Mouse (Mus musculus) intestine, embryonic 16.5 days (tissue): ENCODE measurements around the gene Tmem45a2. TPM values are rescaled to one million over a fixed set of nuclear protein-coding genes. Genes with fewer than 3 reads are reported as not detected.

Experiments used
- ATAC-seq: fragments of 200-750 bp; cut with Nextera tagmentation; 2 replicates; pipeline ENCODE4 v1.8.0; 2017; ENCODE audit warnings: moderate TSS enrichment, moderate library complexity
- H3K27ac ChIP-seq: fragments of 300-500 bp; sonication (generic); 2 replicates; pipeline ENCODE4 v1.5.1; 2014; ENCODE audit warnings: mild to moderate bottlenecking, low read length
- H3K27me3 ChIP-seq: fragments of 300-500 bp; sonication (generic); replicated peaks from 2 replicates; pipeline ENCODE4 v1.6.1; 2014; ENCODE audit warnings: low read length, control low read depth, mixed read lengths; ENCODE audit not compliant: control insufficient read depth, insufficient read depth
- H3K36me3 ChIP-seq: fragments of 300-500 bp; sonication (generic); 2 replicates; pipeline ENCODE4 v1.6.1; 2014; ENCODE audit warnings: low read length, control low read depth; ENCODE audit not compliant: control insufficient read depth, insufficient read depth
- H3K4me1 ChIP-seq: fragments of 300-500 bp; sonication (generic); 2 replicates; pipeline ENCODE4 v1.6.1; 2014; ENCODE audit warnings: low read length, control low read depth, mixed read lengths; ENCODE audit not compliant: control insufficient read depth, insufficient read depth
- H3K4me2 ChIP-seq: fragments of 300-500 bp; sonication (generic); 2 replicates; pipeline ENCODE4 v1.6.1; 2014; ENCODE audit warnings: low read depth, low read length, control low read depth
- H3K4me3 ChIP-seq: fragments of 300-500 bp; sonication (generic); 2 replicates; pipeline ENCODE4 v1.5.1; 2014; ENCODE audit warnings: mild to moderate bottlenecking, low read length
- H3K9ac ChIP-seq: fragments of 300-500 bp; sonication (generic); 2 replicates; pipeline ENCODE4 v1.6.1; 2014; ENCODE audit warnings: low read depth, low read length
- H3K9me3 ChIP-seq: fragments of 300-500 bp; sonication (generic); 2 replicates; pipeline ENCODE4 v1.6.1; 2016; ENCODE audit warnings: low read length, control low read depth; ENCODE audit not compliant: control insufficient read depth
- WGBS: fragments of 180-500 bp; shearing (Covaris S2); extraction: QIAGEN DNeasy Blood & Tissue Kit; methylation state at CpG from one replicate; pipeline ENCODE4 v1.1.7; 2014; 5-methylcytosine and 5-hydroxymethylcytosine counted together
- polyA plus RNA-seq: library from polyadenylated mRNA; unstranded; fragments of >200 nt; fragmentation: Nextera tagmentation; extraction: Ambion mirVana; gene quantifications from 2 replicates; pipeline ENCODE4 v1.2.1, GENCODE M21; 2015

Gene Tmem45a2
- 0.05 and 0.20 TPM in 2 replicates for polyA plus RNA-seq

DNA sequence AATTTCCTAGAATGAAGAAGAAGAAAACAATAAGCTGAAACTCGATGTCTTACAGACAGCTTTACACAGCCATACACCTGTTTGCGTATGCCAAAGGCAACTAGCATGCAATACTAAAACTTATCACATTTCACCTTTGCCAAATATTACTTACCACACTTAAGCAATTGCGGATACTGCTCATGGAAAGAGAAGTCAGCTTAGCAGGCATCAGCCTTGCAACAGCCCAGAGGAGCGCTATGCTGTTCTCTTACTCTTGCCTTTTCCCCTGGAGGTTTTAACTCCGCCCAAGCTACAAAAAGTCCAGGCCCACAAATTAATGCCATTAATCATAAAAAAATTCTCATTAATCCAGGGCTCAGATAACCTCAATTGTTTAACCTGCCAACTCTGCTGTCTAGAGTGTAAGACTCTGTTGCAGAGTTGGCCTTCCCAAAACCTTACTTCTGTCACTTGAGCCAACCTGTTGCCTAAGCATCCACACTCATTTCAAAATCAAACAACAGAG lies at the start of gene Tmem45a2:
Gene Tmem45a2 (minus strand): TSS at position 241 of the 508 bp plus-strand sequence.
- H3K9me3 ChIP-seq = no peaks in the 10 kb centered on the region
- no peaks in the 10 kb centered on the region for H3K36me3 ChIP-seq
- no peak within 1 kb of the TSS for H3K4me2 ChIP-seq
- H3K27ac ChIP-seq = no peak within 1 kb of the TSS
- ATAC-seq = no peak
- H3K4me3 ChIP-seq = no peak within 1 kb of the TSS
- no peaks in the 10 kb centered on the region for H3K27me3 ChIP-seq
- H3K4me1 ChIP-seq = no peaks in the 10 kb centered on the region
- 93% methylated on average over 5 of the region's 5 CpGs for WGBS
- H3K9ac ChIP-seq = no peak within 1 kb of the TSS

DNA sequence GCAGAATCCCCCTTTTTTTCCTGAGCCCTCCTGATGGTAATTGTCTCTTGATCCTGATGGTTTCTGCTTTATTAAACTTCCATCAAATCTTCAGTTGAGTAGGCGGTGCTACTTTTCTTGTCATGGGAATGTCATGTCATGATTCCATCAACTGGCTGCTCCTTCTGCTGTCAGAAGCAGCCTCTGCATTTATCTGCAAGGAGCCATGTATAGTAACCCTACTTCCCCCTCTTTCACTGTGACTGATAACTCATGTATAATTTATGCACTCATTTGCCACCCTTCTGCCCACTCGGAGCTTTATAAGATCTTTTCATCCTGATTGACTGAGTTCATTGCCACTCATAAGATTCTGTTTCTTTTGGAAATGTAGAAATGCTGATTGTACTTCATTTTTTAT lies 46.4 kb upstream of the Tmem45a2 start:
- ATAC-seq = no peak
- 85% methylated on average over 2 of the region's 2 CpGs for WGBS
- H3K4me3 ChIP-seq = no peak overlapping the region
- no peaks in the 10 kb centered on the region for H3K36me3 ChIP-seq
- no peak overlapping the region for H3K4me2 ChIP-seq
- H3K9ac ChIP-seq = no peak overlapping the region
- no peaks in the 10 kb centered on the region for H3K4me1 ChIP-seq
- H3K27me3 ChIP-seq = no peaks in the 10 kb centered on the region
- H3K27ac ChIP-seq = no peak overlapping the region
- H3K9me3 ChIP-seq = no peaks in the 10 kb centered on the region

DNA sequence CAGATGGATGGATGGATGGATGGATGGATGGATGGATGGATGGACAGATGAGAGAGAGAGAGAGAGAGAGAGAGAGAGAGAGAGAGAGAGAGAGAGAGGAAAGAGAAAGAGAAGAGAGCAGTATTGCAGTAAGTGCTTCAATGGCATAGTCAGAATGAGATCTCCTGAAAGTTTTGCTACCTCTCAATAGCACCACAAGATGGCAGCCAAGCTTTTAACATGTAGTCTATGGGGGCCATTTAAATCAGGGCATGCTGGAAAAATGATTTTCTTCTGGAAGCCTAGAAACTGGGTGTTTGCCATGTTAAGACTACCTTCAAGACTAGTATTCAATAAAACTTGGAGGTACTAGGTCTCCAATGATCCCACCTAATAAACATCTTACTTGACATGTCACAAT lies 44.9 kb upstream of the Tmem45a2 start:
- H3K9ac ChIP-seq = no peak overlapping the region
- no peak for ATAC-seq
- no peak overlapping the region for H3K4me2 ChIP-seq
- no peaks in the 10 kb centered on the region for H3K4me1 ChIP-seq
- no peaks in the 10 kb centered on the region for H3K36me3 ChIP-seq
- H3K27me3 ChIP-seq = no peaks in the 10 kb centered on the region
- H3K27ac ChIP-seq = no peak overlapping the region
- no peak overlapping the region for H3K4me3 ChIP-seq
- no peaks in the 10 kb centered on the region for H3K9me3 ChIP-seq

DNA sequence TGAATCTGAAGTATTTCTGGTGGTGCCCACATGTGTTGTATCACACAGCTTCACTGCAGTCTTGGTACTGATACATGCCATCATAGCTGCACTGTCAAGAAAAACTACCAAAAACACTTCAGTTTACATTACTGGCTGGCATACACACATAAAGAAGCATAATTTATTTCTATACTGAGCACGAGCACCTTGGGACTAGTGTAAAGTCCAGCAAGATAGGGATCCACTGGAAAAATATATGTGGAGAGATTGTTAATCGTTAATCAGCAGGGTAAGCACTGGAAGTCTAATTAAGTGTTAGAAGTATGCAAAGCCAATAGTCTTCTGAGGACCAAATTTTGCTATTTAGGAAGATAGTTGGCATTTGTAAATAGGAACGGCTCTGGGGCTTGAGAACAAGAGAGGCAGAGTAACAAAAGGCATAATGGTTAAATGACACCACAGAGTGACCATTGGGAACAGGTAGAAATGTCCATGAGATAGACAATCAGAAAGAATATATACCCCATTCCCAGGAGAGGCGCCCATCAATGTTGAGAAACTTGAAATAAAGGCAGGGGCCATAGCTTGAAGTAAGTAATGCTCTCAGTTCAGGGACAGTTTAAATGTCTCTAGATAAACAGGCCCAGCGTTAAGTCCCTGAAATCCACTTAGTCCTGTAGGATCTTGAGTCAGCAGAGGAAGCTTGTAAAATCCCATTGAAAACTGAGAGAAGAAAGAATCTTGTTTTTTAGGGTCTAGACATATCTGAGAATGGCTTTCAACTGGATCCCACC lies 35.2 kb upstream of the Tmem45a2 start:
- H3K9me3 ChIP-seq = no peaks in the 10 kb centered on the region
- H3K36me3 ChIP-seq = no peaks in the 10 kb centered on the region
- no peaks in the 10 kb centered on the region for H3K4me1 ChIP-seq
- peak overlapping the region; percentile 17; the same call in 1 of the 2 replicates for H3K4me2 ChIP-seq
- peak; percentile 90 for ATAC-seq
- no peak overlapping the region for H3K4me3 ChIP-seq
- no peak overlapping the region for H3K9ac ChIP-seq
- no peaks in the 10 kb centered on the region for H3K27me3 ChIP-seq
- H3K27ac ChIP-seq = peak overlapping the region; percentile 43
- 67% methylated on average over 5 of the region's 5 CpGs for WGBS

DNA sequence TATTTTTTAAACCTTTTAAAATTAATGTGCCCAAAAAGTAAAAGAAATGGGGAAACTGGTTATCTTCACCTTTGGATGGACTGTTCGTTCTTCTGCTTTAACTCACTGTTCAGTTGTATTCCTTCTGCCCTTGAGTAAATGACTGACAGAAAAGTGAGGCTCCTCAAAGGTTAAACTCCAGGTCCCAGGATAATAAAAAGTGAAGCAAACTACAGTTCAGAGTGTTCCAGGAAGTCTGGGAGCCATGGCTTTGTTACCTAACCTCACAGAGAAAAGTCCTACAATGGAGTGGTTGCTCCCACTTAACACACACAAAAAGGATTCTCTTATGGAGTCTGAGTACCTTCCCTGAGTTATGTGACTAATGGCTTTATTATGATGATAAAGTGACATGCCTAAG lies 30.0 kb upstream of the Tmem45a2 start:
- Histone ChIP-seq H3K27ac (peak overlapping the region; percentile 61; the same call in 1 of the 2 replicates), H3K9me3 (no peaks in the 10 kb centered on the region), H3K4me2 (no peak overlapping the region), H3K4me3 (no peak overlapping the region), H3K4me1 (peaks cover 4% of the 10 kb centered on the region; the same call in 1 of the 2 replicates), H3K27me3 (no peaks in the 10 kb centered on the region), H3K36me3 (no peaks in the 10 kb centered on the region), H3K9ac (no peak overlapping the region)
- peak; percentile 86 for ATAC-seq
- WGBS = 54% methylated on average over 1 of the region's 1 CpGs

DNA sequence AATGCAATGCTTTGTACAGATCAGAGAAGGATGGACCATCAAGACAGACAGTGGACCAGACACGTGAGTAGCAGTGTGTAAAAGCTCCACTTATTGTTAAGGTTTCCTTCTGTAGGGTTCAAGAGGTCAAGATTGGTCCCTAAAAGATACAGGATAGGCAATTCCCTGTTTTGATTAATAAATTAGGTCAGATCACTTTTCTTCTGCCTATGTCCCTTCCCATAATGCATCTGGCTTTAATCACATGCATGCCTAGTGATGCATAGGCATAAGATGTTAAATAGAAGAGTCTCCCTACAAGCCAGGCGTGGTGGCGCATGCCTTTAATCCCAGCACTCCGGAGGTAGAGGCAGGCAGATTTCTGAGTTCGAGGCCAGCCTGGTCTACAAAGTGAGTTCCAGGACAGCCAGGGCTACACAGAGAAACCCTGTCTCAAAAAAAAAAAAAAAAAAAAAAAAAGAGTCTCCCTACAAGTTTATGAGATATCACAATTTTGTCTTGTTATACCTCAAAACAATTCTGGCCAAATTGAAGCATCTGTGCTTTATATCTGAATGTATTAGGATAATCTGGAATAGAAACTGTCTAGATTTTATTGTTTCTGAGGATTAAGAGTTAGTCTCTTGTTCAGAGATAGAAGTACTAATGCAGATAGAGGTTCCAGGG lies 28.5 kb upstream of the Tmem45a2 start:
- H3K36me3 ChIP-seq = no peaks in the 10 kb centered on the region
- H3K27ac ChIP-seq = no peak overlapping the region
- no peaks in the 10 kb centered on the region for H3K9me3 ChIP-seq
- 76% methylated on average over 5 of the region's 5 CpGs for WGBS
- ATAC-seq = no peak
- peaks cover 4% of the 10 kb centered on the region; the same call in 1 of the 2 replicates for H3K4me1 ChIP-seq
- no peaks in the 10 kb centered on the region for H3K27me3 ChIP-seq
- H3K4me2 ChIP-seq = no peak overlapping the region
- no peak overlapping the region for H3K4me3 ChIP-seq
- no peak overlapping the region for H3K9ac ChIP-seq

- 59% methylated on average over 7 of the region's 7 CpGs for WGBS
- peaks cover 7% of the 10 kb centered on the region; the same call in 1 of the 2 replicates for H3K4me1 ChIP-seq
- H3K4me2 ChIP-seq = no peak overlapping the region
- no peaks in the 10 kb centered on the region for H3K9me3 ChIP-seq
- H3K27me3 ChIP-seq = no peaks in the 10 kb centered on the region
- H3K27ac ChIP-seq = no peak overlapping the region
- no peaks in the 10 kb centered on the region for H3K36me3 ChIP-seq
- no peak overlapping the region for H3K9ac ChIP-seq
- H3K4me3 ChIP-seq = no peak overlapping the region
- peak; percentile 55 for ATAC-seq
These were observed 27.4 kb upstream of the Tmem45a2 start for GRCm38 (mm10) chr16:57098468-57099144.

GRCm38 (mm10) chr16:57092911-57093605 lies 21.9 kb upstream of the Tmem45a2 start:
- H3K9ac ChIP-seq = no peak overlapping the region
- peak overlapping the region; percentile 79 for H3K27ac ChIP-seq
- 53% methylated on average over 6 of the region's 6 CpGs for WGBS

More at GRCm38 (mm10) chr16:57092911-57093605, 21.9 kb upstream of the Tmem45a2 start:
- Histone ChIP-seq H3K4me1 (0 out of 2 replicates have a peak, but pooled peaks cover 3% of the 10 kb centered on the region), H3K4me3 (no peak overlapping the region), H3K27me3 (no peaks in the 10 kb centered on the region), H3K9me3 (no peaks in the 10 kb centered on the region), H3K4me2 (no peak overlapping the region), H3K36me3 (no peaks in the 10 kb centered on the region)
- ATAC-seq = peak; percentile 96
